Mouse (Mus musculus) embryonic facial prominence, embryonic 15.5 days (tissue): ENCODE data around the gene Gnai2. TPM values are rescaled to one million over a fixed set of nuclear protein-coding genes. Genes with fewer than 3 reads are reported as not detected.

Source experiments
- ATAC-seq: fragments of 200-750 bp; cut with Nextera tagmentation; 2 replicates; pipeline ENCODE4 v1.8.0; 2017; ENCODE audit warnings: low read depth, moderate TSS enrichment; ENCODE audit not compliant: insufficient number of reproducible peaks, low FRiP score, low TSS enrichment
- H3K27ac ChIP-seq: fragments of 300-500 bp; sonication (generic); replicated peaks from 2 replicates; pipeline ENCODE4 v1.5.1; 2015; ENCODE audit warnings: mild to moderate bottlenecking, inconsistent platforms
- H3K27me3 ChIP-seq: fragments of 300-500 bp; sonication (generic); 2 replicates; pipeline ENCODE4 v1.6.1; 2015; ENCODE audit warnings: inconsistent platforms
- H3K36me3 ChIP-seq: fragments of 300-500 bp; sonication (generic); 2 replicates; pipeline ENCODE4 v1.6.1; 2015; ENCODE audit warnings: mild to moderate bottlenecking, inconsistent platforms
- H3K4me1 ChIP-seq: fragments of 300-500 bp; sonication (generic); 2 replicates; pipeline ENCODE4 v1.6.1; 2015; ENCODE audit warnings: inconsistent platforms
- H3K4me2 ChIP-seq: fragments of 300-500 bp; sonication (generic); replicated peaks from 2 replicates; pipeline ENCODE4 v1.6.1; 2015; ENCODE audit warnings: mild to moderate bottlenecking, inconsistent platforms
- H3K4me3 ChIP-seq: fragments of 300-500 bp; sonication (generic); replicated peaks from 2 replicates; pipeline ENCODE4 v1.5.1; 2015; ENCODE audit warnings: mild to moderate bottlenecking, inconsistent platforms
- H3K9ac ChIP-seq: fragments of 300-500 bp; sonication (generic); 2 replicates; pipeline ENCODE4 v1.6.1; 2015; ENCODE audit warnings: inconsistent platforms
- H3K9me3 ChIP-seq: fragments of 300-500 bp; sonication (generic); replicated peaks from 2 replicates; pipeline ENCODE4 v1.6.1; 2016; ENCODE audit warnings: inconsistent platforms
- WGBS: fragments of 180-500 bp; shearing (Covaris S2); methylation state at CpG from one replicate; pipeline ENCODE4 v1.1.7; 2015; 5-methylcytosine and 5-hydroxymethylcytosine counted together
- polyA plus RNA-seq: library from polyadenylated mRNA; unstranded; fragments of >200 nt; fragmentation: Nextera tagmentation; extraction: Ambion mirVana; gene quantifications from 2 replicates; pipeline ENCODE4 v1.2.1, GENCODE M21; 2015

Gene Gnai2
- polyA plus RNA-seq, 1 experiment from 2014 or later = 459 TPM

DNA sequence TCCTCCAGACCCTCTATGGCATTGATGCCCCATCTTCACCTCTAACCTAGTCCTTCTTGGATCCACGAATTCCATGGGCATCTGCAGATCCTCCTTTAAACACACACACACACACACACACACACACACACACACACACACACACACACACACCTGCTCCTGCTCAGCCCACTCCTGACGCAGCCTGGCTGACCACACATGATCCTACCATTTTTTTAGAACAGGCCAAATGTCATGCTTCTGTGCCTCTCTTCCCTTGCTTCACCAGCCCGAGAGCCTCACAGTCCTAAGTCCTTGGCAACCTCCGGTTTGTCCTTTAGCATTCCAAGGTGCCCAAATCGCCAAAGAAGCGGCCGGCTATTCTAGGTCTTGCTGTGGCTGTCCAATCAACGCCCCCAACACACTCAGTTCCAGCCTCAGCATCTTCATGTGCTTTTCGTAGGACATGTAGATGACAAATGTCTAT, 34.3 kb upstream of the Gnai2 start, which contains the start of gene Slc38a3:
TSS of gene Slc38a3 (minus strand) at position 51 of the 466 bp plus-strand sequence.
- ATAC-seq = no peak
- H3K27me3 ChIP-seq = peaks cover 23% of the 10 kb centered on the region
- no peak within 1 kb of the TSS for H3K9ac ChIP-seq
- no peaks in the 10 kb centered on the region for H3K9me3 ChIP-seq
- H3K4me1 ChIP-seq = peaks cover 25% of the 10 kb centered on the region
- H3K27ac ChIP-seq = no peak within 1 kb of the TSS
- no peak within 1 kb of the TSS for H3K4me2 ChIP-seq
- H3K4me3 ChIP-seq = no peak within 1 kb of the TSS
- 84% methylated on average over 9 of the region's 9 CpGs for WGBS
- no peaks in the 10 kb centered on the region for H3K36me3 ChIP-seq

DNA sequence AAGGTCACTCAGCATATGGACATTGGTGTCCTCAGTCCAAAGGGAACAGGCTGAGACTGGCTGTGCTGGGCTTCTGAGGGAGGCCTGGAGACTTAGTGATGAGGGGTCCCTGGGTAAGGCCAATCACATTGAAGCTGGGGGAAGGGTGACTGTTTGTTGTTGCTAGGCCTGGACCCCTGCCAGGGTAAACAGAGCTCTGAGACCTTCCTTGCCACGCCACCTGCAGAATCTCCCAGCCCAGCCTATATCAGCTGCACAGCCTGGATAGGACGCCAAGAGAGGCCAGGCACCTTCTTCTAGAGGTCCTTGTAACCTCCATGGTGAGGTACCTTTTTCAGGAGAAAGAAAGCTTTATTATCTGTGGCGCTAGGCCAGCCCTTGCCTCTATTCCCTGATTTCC, 33.7 kb upstream of the Gnai2 start:
- no peaks in the 10 kb centered on the region for H3K36me3 ChIP-seq
- ATAC-seq = no peak
- H3K9ac ChIP-seq = no peak overlapping the region
- WGBS = 71% methylated on average over 3 of the region's 3 CpGs
- H3K27me3 ChIP-seq = peaks cover 23% of the 10 kb centered on the region
- no peak overlapping the region for H3K4me3 ChIP-seq
- peaks cover 25% of the 10 kb centered on the region for H3K4me1 ChIP-seq
- H3K27ac ChIP-seq = no peak overlapping the region
- no peak overlapping the region for H3K4me2 ChIP-seq
- no peaks in the 10 kb centered on the region for H3K9me3 ChIP-seq

DNA sequence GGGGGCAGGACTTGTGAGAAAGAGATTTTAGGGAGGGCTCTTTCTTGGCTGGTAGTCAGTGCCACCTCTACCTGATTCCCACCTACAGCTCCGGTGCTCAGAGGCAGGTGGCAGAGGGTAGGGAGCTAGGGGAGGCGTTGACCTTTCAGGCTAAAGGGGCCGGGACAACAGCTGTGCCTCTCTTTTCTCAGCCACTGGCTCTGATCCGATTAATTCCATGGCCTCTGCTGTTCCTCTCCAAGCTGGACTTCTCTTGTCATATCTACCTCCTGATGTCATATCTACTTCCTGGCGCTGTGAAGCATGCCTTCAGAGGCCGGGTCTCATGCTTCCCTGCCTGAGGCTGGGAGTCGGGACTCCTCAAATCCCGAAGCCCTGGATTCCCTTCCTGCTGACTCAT, 32.8 kb upstream of the Gnai2 start:
- WGBS = 36% methylated on average over 8 of the region's 8 CpGs
- H3K27ac ChIP-seq = no peak overlapping the region
- peaks cover 25% of the 10 kb centered on the region for H3K4me1 ChIP-seq
- no peaks in the 10 kb centered on the region for H3K36me3 ChIP-seq
- ATAC-seq = no peak
- H3K4me3 ChIP-seq = no peak overlapping the region
- H3K9ac ChIP-seq = no peak overlapping the region
- no peak overlapping the region for H3K4me2 ChIP-seq
- H3K9me3 ChIP-seq = no peaks in the 10 kb centered on the region
- peaks cover 23% of the 10 kb centered on the region for H3K27me3 ChIP-seq

DNA sequence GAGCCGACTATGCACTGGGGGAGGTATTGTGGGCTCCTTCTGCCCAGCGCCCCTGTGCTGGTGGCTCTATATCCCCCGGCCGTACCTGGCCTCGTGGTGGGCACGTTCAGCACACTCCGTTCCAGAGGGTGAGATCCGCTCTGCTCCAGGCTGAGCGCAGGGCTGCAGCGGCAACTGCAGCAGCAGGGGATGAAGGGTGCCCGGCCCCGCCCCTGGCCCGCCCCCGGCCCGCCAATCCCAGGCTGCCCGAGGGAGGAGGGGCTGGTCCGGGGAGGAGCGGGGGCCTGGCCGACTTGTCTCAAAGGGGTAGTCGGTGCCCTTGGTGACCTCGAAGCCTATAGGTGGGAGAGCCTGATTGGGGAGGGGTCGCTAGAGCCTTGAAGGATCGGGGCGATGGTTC, 32.1 kb upstream of the Gnai2 start:
- Histone ChIP-seq H3K9ac (no peak overlapping the region), H3K36me3 (no peaks in the 10 kb centered on the region), H3K4me2 (peak overlapping the region; percentile 91), H3K4me3 (peak overlapping the region; percentile 49), H3K9me3 (no peaks in the 10 kb centered on the region), H3K27ac (no peak overlapping the region), H3K27me3 (peaks cover 23% of the 10 kb centered on the region), H3K4me1 (peaks cover 25% of the 10 kb centered on the region)
- peak; percentile 83 for ATAC-seq
- under 1% methylated on average over 24 of the region's 24 CpGs for WGBS

DNA sequence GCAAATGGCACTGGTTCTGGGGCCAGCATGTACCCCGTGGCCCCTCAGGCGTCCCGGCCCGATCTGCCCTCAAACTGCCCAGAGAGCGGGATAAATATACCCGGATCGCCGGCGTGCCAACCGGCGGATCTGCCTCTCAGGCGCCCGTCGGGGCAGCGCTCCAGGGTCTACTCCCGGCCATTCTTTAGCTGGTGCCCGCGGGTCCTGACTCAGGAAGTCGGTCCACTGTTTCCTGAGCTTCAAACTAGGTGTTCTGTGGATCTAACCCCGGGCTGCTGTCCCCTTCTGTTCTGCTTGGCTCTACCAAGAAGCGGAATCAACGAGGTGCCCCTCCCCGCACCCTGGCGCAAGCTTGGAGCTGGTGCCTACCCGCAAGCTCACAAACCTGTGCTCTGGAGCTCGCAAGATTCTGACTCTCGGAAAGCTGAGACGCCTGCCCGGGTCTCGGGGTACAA, 31.6 kb upstream of the Gnai2 start:
- Histone ChIP-seq H3K4me2 (peak overlapping the region; percentile 91), H3K4me3 (peak overlapping the region; percentile 49), H3K9ac (peak overlapping the region; percentile 40), H3K9me3 (no peaks in the 10 kb centered on the region), H3K27me3 (peaks cover 23% of the 10 kb centered on the region), H3K27ac (no peak overlapping the region), H3K36me3 (no peaks in the 10 kb centered on the region), H3K4me1 (peaks cover 25% of the 10 kb centered on the region)
- 0 out of 2 replicates have a peak, but pooled peaks have one; percentile 21 for ATAC-seq
- 2% methylated on average over 30 of the region's 30 CpGs for WGBS

DNA sequence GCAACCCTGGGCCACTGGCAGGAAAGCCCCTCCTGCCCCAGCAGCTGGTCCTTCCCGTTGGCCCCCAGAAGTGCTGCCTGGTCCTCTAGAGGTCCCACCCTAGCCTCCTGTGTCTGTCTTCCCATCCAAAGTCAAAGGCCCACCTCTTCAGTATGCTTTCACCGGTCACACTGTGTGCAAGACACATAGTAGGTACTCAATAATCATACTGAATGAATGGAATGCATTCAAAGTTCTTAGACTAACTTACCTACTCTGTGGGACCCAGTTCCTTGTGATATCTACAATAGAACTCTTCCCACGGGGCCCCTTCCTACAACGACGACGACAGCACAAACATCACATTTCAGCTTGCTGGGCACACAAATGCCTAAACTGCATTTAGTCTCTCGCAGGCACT, 30.1 kb upstream of the Gnai2 start:
- Histone ChIP-seq H3K4me1 (peaks cover 25% of the 10 kb centered on the region), H3K4me2 (no peak overlapping the region), H3K27ac (no peak overlapping the region), H3K9ac (no peak overlapping the region), H3K36me3 (no peaks in the 10 kb centered on the region), H3K4me3 (no peak overlapping the region), H3K9me3 (no peaks in the 10 kb centered on the region), H3K27me3 (peaks cover 23% of the 10 kb centered on the region)
- no peak for ATAC-seq
- 84% methylated on average over 7 of the region's 7 CpGs for WGBS

DNA sequence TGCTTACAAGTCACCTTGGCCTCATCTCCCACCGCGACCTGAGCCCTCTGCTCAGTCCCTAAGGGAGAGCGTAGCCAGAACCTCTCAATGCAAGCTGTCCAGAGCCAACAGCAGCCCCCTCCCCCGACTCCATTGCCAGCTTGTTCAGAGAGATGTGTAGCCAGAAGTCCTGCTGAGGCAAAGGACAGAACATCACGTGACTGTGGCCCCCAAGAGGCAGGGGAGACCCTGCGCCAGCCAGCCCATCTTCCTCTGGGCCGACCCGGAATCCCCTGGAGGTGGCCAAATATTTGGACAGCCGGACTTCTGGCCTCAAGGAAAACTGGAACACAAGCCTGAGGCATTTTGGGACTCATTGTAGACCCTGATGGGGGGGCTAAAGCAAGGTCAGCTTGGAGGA, 28.4 kb upstream of the Gnai2 start:
- no peak for ATAC-seq
- Histone ChIP-seq H3K36me3 (no peaks in the 10 kb centered on the region), H3K9ac (no peak overlapping the region), H3K4me2 (no peak overlapping the region), H3K27me3 (peaks cover 23% of the 10 kb centered on the region), H3K9me3 (no peaks in the 10 kb centered on the region), H3K4me3 (no peak overlapping the region), H3K27ac (no peak overlapping the region), H3K4me1 (peaks cover 25% of the 10 kb centered on the region)
- WGBS = 59% methylated on average over 9 of the region's 9 CpGs

DNA sequence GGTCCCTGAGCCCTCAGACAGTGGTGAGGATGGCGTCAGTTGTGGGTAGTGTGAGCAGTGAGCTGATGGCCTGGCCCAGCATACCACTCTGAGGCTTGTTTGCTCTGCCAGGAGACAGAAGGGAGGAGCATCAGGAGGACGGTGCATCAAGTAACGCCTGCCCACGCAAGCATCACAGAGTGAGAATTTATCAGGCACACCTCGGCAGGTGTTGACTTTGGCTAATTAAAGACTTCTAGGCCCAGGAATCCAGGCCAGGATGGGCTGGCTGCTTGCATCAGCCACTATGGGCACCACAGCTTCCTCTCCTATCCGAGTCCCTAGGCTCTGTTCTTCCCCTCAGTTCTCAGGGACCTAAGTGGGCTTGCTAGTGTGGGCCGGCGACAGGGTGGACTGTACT, 27.2 kb upstream of the Gnai2 start:
- no peaks in the 10 kb centered on the region for H3K9me3 ChIP-seq
- WGBS = 74% methylated on average over 8 of the region's 8 CpGs
- H3K36me3 ChIP-seq = no peaks in the 10 kb centered on the region
- H3K27ac ChIP-seq = no peak overlapping the region
- H3K4me2 ChIP-seq = no peak overlapping the region
- no peak overlapping the region for H3K4me3 ChIP-seq
- H3K9ac ChIP-seq = no peak overlapping the region
- ATAC-seq = no peak
- H3K4me1 ChIP-seq = peaks cover 18% of the 10 kb centered on the region
- H3K27me3 ChIP-seq = peaks cover 19% of the 10 kb centered on the region

DNA sequence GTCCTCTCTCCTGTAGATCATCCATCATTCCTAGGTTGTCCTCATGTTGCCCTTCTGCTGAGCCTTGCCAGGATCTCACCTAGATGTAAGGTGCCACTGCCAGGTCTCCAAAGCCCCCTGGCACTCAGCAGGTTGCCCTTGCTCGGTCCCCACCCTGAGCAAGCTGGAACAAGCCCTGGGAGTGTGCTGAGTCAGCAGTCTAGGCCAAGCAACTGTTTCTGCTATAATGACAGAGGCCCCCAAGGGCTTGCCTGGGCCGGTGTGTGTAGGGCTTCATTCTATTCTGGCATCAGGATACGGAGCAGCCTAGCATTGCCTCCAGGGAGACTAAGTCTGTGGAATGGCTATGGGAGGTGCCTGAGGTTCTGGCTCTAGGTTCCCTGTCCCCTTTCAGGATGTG, 25.6 kb upstream of the Gnai2 start:
- Histone ChIP-seq H3K4me2 (no peak overlapping the region), H3K27ac (no peak overlapping the region), H3K36me3 (no peaks in the 10 kb centered on the region), H3K4me1 (peaks cover 3% of the 10 kb centered on the region; the same call in 1 of the 2 replicates), H3K9me3 (no peaks in the 10 kb centered on the region), H3K27me3 (peaks cover 10% of the 10 kb centered on the region), H3K4me3 (no peak overlapping the region), H3K9ac (no peak overlapping the region)
- no peak for ATAC-seq
- WGBS = 36% methylated on average over 3 of the region's 3 CpGs

DNA sequence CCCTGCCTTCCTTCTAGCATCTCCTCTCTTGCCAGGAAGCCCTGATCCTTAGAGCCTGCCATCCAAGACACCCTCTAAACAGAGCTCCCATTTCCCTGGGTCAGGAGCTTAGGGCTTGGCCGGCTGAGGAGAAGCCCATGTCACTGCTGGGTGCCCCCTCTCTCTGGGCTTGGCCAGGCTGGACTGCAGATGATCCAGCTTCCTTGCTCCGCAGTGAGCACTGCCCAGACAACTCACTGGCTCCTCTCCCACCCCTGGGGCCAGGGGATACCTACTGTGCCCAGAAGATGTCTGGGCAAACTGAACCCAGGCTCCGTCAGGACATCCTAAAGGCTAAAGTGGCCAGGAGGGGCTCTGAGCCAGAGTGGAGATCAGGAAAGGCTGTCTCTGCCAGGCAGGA, 24.8 kb upstream of the Gnai2 start:
- WGBS = 83% methylated on average over 3 of the region's 3 CpGs
- H3K27ac ChIP-seq = no peak overlapping the region
- no peak for ATAC-seq

DNA sequence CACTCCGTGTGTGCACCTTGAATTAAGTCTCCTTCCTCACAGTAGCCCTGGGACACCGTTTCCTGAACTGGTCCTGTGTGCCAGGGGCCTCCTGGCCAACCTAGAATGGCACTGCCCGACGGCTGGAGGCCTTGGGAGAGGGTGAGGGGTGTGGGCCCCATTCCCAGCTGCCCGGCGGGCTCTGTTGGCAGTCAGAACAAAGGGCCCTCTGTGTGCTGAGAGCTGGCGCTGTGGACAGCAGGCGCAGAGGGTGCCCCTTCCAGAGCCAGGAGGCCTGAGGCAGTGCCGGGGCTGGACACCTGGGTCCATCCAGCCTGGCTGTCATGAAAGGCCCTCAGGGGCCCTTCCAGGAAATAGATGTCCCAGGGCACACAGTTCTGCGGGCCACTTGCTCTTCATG, 24.4 kb upstream of the Gnai2 start:
- Histone ChIP-seq H3K9ac (no peak overlapping the region), H3K36me3 (no peaks in the 10 kb centered on the region), H3K27me3 (no peaks in the 10 kb centered on the region), H3K9me3 (no peaks in the 10 kb centered on the region), H3K4me1 (no peaks in the 10 kb centered on the region), H3K4me3 (no peak overlapping the region), H3K27ac (no peak overlapping the region), H3K4me2 (no peak overlapping the region)
- WGBS = 75% methylated on average over 10 of the region's 10 CpGs
- no peak for ATAC-seq

More for the DNA sequence above, 24.8 kb upstream of the Gnai2 start:
- no peaks in the 10 kb centered on the region for H3K9me3 ChIP-seq
- no peaks in the 10 kb centered on the region for H3K4me1 ChIP-seq
- H3K4me3 ChIP-seq = no peak overlapping the region
- H3K4me2 ChIP-seq = no peak overlapping the region
- H3K36me3 ChIP-seq = no peaks in the 10 kb centered on the region
- no peak overlapping the region for H3K9ac ChIP-seq
- 0 out of 2 replicates have a peak, but pooled peaks cover 3% of the 10 kb centered on the region for H3K27me3 ChIP-seq

DNA sequence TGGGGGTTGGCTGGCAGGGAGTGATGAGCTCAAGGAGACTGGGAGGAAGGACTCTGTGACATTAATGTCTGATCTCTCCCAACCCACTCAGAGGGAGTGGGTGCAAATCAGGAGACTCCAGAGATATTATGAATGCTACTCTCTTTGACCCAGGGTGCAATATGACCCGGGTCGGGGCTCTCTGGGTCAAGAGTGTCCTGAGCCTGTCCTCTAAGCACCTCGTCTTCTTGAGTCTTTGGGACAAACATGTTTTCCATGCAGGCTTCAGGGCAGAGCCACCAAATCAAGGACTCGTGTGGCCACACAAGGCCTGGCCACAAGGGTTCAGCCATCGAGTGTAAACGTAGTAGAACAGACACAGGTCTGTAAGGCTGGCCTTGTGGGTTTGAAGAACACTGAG, 22.9 kb upstream of the Gnai2 start:
- no peak overlapping the region for H3K27ac ChIP-seq
- H3K27me3 ChIP-seq = no peaks in the 10 kb centered on the region
- no peaks in the 10 kb centered on the region for H3K36me3 ChIP-seq
- no peaks in the 10 kb centered on the region for H3K4me1 ChIP-seq
- 84% methylated on average over 6 of the region's 6 CpGs for WGBS
- no peak overlapping the region for H3K9ac ChIP-seq
- no peak for ATAC-seq
- H3K9me3 ChIP-seq = no peaks in the 10 kb centered on the region
- no peak overlapping the region for H3K4me2 ChIP-seq
- no peak overlapping the region for H3K4me3 ChIP-seq
